Mouse (Mus musculus) spleen, adult 2 months (tissue): Measurements from ENCODE around the gene 1810055G02Rik. TPM values are rescaled to one million over a fixed set of nuclear protein-coding genes. Genes with fewer than 3 reads are reported as not detected.

Experiments used
- DNase-seq, 2 experiments: peaks; one replicate each; pipeline versions ENCODE4 v3.0.0 to v3.0.0-alpha.2; 2012 to 2021; ENCODE audit warnings: low spot score in 2 of 2, low read depth in 1 of 2
- H3K27ac ChIP-seq: fragments of 200-500 bp; 2 replicates; pipeline ENCODE4 v1.5.1; 2012; ENCODE audit warnings: low read length, inconsistent platforms; ENCODE audit not compliant: insufficient read depth
- H3K27me3 ChIP-seq: fragments of 200-500 bp; 2 replicates; pipeline ENCODE4 v1.6.1; 2012; ENCODE audit warnings: mild to moderate bottlenecking, moderate library complexity, low read length, inconsistent platforms; ENCODE audit not compliant: control insufficient read depth, insufficient read depth
- H3K36me3 ChIP-seq: fragments of 200-500 bp; 2 replicates; pipeline ENCODE4 v1.6.1; 2012; ENCODE audit warnings: mild to moderate bottlenecking, low read length, inconsistent platforms; ENCODE audit not compliant: control insufficient read depth, insufficient read depth
- H3K4me1 ChIP-seq: fragments of 200-500 bp; 2 replicates; pipeline ENCODE4 v1.6.1; 2011; ENCODE audit warnings: inconsistent platforms; ENCODE audit not compliant: control insufficient read depth, insufficient read depth, insufficient read length
- H3K4me3 ChIP-seq: fragments of 200-500 bp; 2 replicates; pipeline ENCODE4 v1.5.1; 2011; ENCODE audit warnings: mild to moderate bottlenecking, inconsistent platforms; ENCODE audit not compliant: insufficient read depth, insufficient read length; ENCODE audit errors: extremely low read depth
- CTCF ChIP-seq: fragments of 200-500 bp; IDR thresholded peaks from 2 replicates; pipeline ENCODE4 v1.5.1; 2011; ENCODE audit warnings: mild to moderate bottlenecking, inconsistent platforms; ENCODE audit not compliant: insufficient read depth, insufficient read length, insufficient replicate concordance; ENCODE audit errors: extremely low read depth
- POLR2A ChIP-seq: fragments of 200-500 bp; IDR thresholded peaks from 2 replicates; pipeline ENCODE4 v1.6.1; 2011; ENCODE audit warnings: low read depth, low read length, inconsistent platforms
- WGBS: fragments of 180-500 bp; shearing (Covaris S2); methylation state at CpG from one replicate; pipeline ENCODE4 v1.1.7; 2018; 5-methylcytosine and 5-hydroxymethylcytosine counted together
- polyA plus RNA-seq: library from polyadenylated mRNA; depleted of rRNA; stranded (reverse); fragments of >200 nt; gene quantifications from 2 replicates; pipeline ENCODE4 v1.2.3, GENCODE M21; 2012

Gene 1810055G02Rik
- polyA plus RNA-seq, 1 experiment = 6.7 TPM

- TF ChIP-seq POLR2A (no peak), CTCF (no peak)
- Histone ChIP-seq H3K27ac (no peak overlapping the region), H3K36me3 (no peaks in the 10 kb centered on the region), H3K4me1 (peaks cover 25% of the 10 kb centered on the region), H3K4me3 (no peak overlapping the region), H3K27me3 (no peaks in the 10 kb centered on the region)
- 9% methylated on average over 13 of the region's 13 CpGs for WGBS
- DNase-seq = no peak
Observed at GRCm38 (mm10) chr19:3669100-3669499, 39.0 kb upstream of the 1810055G02Rik start.

GRCm38 (mm10) chr19:3673149-3673548 lies 34.9 kb upstream of the 1810055G02Rik start:
- H3K27me3 ChIP-seq = no peaks in the 10 kb centered on the region
- no peak for DNase-seq
- H3K4me3 ChIP-seq = no peak overlapping the region
- peaks cover 12% of the 10 kb centered on the region; the same call in 1 of the 2 replicates for H3K4me1 ChIP-seq
- no peaks in the 10 kb centered on the region for H3K36me3 ChIP-seq
- WGBS = 96% methylated on average over 2 of the region's 2 CpGs
- no peak overlapping the region for H3K27ac ChIP-seq
- TF ChIP-seq POLR2A (no peak), CTCF (no peak)

- DNase-seq = no peak
- Histone ChIP-seq H3K4me3 (no peak overlapping the region), H3K36me3 (no peaks in the 10 kb centered on the region), H3K4me1 (peaks cover 6% of the 10 kb centered on the region; the same call in 1 of the 2 replicates), H3K27me3 (no peaks in the 10 kb centered on the region), H3K27ac (no peak overlapping the region)
- 90% methylated on average over 8 of the region's 8 CpGs for WGBS
- no peak for TF ChIP-seq POLR2A
- no peak for TF ChIP-seq CTCF
Observed at GRCm38 (mm10) chr19:3674122-3674855, 33.8 kb upstream of the 1810055G02Rik start.

GRCm38 (mm10) chr19:3680732-3681131 lies 27.4 kb upstream of the 1810055G02Rik start:
- no peaks in the 10 kb centered on the region for H3K36me3 ChIP-seq
- peaks cover 1% of the 10 kb centered on the region; the same call in 1 of the 2 replicates for H3K27me3 ChIP-seq
- no peak overlapping the region for H3K4me3 ChIP-seq
- WGBS = 75% methylated on average over 7 of the region's 7 CpGs
- no peak for DNase-seq
- peaks cover 4% of the 10 kb centered on the region for H3K4me1 ChIP-seq
- no peak overlapping the region for H3K27ac ChIP-seq
- no peak for TF ChIP-seq POLR2A
- TF ChIP-seq CTCF = no peak

GRCm38 (mm10) chr19:3681310-3681934 lies 26.7 kb upstream of the 1810055G02Rik start:
- 16% methylated on average over 13 of the region's 13 CpGs for WGBS
- no peaks in the 10 kb centered on the region for H3K36me3 ChIP-seq
- DNase-seq = no peak
- peaks cover 8% of the 10 kb centered on the region for H3K27me3 ChIP-seq
- peaks cover 4% of the 10 kb centered on the region for H3K4me1 ChIP-seq
- TF ChIP-seq CTCF (no peak), POLR2A (no peak)
- no peak overlapping the region for H3K4me3 ChIP-seq
- no peak overlapping the region for H3K27ac ChIP-seq

GRCm38 (mm10) chr19:3684414-3684813 lies 23.7 kb upstream of the 1810055G02Rik start:
- no peak for DNase-seq
- TF ChIP-seq POLR2A (no peak), CTCF (no peak)
- peaks cover 4% of the 10 kb centered on the region for H3K4me1 ChIP-seq
- H3K36me3 ChIP-seq = no peaks in the 10 kb centered on the region
- peaks cover 10% of the 10 kb centered on the region for H3K27me3 ChIP-seq
- H3K4me3 ChIP-seq = no peak overlapping the region
- H3K27ac ChIP-seq = no peak overlapping the region
- WGBS = 63% methylated on average over 1 of the region's 1 CpGs

GRCm38 (mm10) chr19:3684957-3685580 lies 23.0 kb upstream of the 1810055G02Rik start:
- Histone ChIP-seq H3K4me1 (peaks cover 4% of the 10 kb centered on the region), H3K36me3 (no peaks in the 10 kb centered on the region), H3K27ac (peak overlapping the region; percentile 14; the same call in 1 of the 2 replicates), H3K27me3 (peaks cover 10% of the 10 kb centered on the region), H3K4me3 (peak overlapping the region; percentile 54; the same call in 1 of the 2 replicates)
- 17% methylated on average over 11 of the region's 11 CpGs for WGBS
- TF ChIP-seq POLR2A (no peak), CTCF (no peak)
- no peak for DNase-seq
